Mouse (Mus musculus): ENCODE measurements around the gene B4galt3. TPM values are rescaled to one million over a fixed set of nuclear protein-coding genes. Genes with fewer than 3 reads are reported as not detected.
A peak's percentile ranks its signal among the peaks of the same experiment; 100 is the strongest.

The B4galt3 gene
- polyA plus RNA-seq, 1 experiment from 2014 or later, result 95.6 TPM

DNA sequence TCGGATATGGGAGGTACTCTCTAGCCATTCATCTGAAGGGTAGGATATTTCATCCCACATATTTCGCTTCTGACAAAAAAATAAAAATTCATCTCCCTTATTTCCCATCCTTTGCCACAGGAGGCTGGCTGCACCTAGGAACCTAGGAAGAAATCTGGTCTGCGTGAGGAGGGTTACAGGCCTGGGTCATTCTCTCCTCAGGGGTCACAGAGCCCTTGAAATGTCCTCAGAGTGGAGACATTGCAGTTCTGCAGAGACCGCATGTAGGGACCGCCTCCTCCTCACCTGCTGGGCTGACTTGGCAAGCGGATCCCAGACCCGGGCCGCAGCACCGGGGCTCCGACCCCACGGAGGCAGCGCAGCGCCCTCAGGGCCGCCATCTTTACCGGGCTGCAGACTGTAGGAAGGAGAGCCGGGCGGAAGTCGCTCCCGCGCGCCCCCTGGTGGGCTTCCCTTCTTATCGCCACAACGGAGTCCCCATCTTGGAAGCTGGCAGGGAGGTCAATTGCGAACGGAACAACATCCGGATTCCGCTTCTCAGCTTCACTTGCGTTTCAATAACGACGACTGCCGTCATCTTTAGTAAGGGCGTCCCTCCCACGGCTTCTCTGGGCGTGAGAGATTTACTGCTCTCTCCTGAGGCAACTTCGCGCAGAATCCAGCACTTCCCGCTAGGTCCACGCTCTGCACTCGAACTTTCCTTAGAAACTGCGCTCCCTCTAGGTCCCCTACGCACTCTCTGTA lies 23.2 kb upstream of the B4galt3 start:
- Histone ChIP-seq H3K9me3 (no peaks in the 10 kb centered on the region), H3K27me3 (replicated peaks) (no peaks in the 10 kb centered on the region), H3K4me1 (peaks cover 49% of the 10 kb centered on the region), H3K27ac (peak overlapping the region; percentile 42; the same call in 1 of the 2 replicates), H3K9ac (peak overlapping the region; percentile 75), H3K4me3 (peak overlapping the region; percentile 68), H3K4me2 (replicated peaks) (peak overlapping the region; percentile 79), H3K36me3 (peaks cover 31% of the 10 kb centered on the region)
- under 1% methylated on average over 41 of the region's 41 CpGs for WGBS
- ATAC-seq (ENCODE audit: low FRiP score, low read depth), result peak; percentile 92

DNA sequence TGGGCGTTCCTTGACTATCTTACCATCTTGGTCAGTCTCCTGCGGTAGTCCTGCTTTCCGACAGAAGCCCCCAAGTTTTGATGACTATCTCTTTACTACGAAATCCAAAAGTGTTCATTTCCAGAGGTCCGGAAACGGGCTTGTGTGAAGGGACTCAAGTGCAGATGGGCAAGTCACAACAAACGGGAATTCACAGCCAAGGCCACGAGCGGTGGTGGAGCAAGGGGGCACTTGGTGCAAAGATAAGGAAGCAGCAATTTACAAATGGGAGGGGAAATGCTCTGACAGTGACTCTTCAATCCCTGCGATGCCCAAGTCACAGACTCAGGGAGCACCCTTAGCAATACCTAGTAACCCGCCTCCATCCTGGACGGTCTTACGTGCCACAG lies 22.7 kb upstream of the B4galt3 start:
- WGBS, result 11% methylated on average over 13 of the region's 13 CpGs
- H3K4me1 ChIP-seq, result peaks cover 54% of the 10 kb centered on the region

DNA sequence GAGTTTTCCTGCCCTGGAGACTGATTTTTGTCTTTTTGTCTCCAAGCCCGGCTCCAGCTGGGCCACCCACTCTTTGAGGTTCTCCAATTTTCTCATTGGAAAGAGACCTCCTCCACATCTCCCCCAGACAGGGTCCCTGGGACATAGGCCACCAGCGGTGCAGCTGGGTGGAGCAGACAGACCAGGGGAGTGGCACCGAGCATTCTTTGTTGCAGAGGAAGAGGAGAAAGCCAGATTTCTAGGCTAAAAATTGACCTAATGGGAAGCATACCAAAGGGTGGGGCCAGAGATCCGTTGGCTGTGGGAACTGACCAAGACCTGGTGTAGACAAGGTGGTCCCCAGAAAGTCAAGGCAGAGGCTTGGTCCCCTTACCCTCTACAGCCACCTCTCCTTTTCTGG lies 22.2 kb upstream of the B4galt3 start:
- WGBS, result 24% methylated on average over 4 of the region's 4 CpGs
- Histone ChIP-seq H3K27ac (peak overlapping the region; percentile 42; the same call in 1 of the 2 replicates), H3K9ac (0 out of 2 replicates have a peak overlapping the region, but pooled peaks have one; percentile 1)

More for the DNA sequence above, 22.7 kb upstream of the B4galt3 start:
- no peaks in the 10 kb centered on the region for H3K27me3 ChIP-seq (replicated peaks)
- peak overlapping the region; percentile 18 for H3K4me3 ChIP-seq
- peaks cover 27% of the 10 kb centered on the region for H3K36me3 ChIP-seq
- peak overlapping the region; percentile 42; the same call in 1 of the 2 replicates for H3K27ac ChIP-seq
- no peaks in the 10 kb centered on the region for H3K9me3 ChIP-seq
- peak; percentile 17; the same call in 1 of the 2 replicates for ATAC-seq (ENCODE audit: low FRiP score, low read depth)
- peak overlapping the region; percentile 79 for H3K4me2 ChIP-seq (replicated peaks)
- H3K9ac ChIP-seq, result 0 out of 2 replicates have a peak overlapping the region, but pooled peaks have one; percentile 1

DNA sequence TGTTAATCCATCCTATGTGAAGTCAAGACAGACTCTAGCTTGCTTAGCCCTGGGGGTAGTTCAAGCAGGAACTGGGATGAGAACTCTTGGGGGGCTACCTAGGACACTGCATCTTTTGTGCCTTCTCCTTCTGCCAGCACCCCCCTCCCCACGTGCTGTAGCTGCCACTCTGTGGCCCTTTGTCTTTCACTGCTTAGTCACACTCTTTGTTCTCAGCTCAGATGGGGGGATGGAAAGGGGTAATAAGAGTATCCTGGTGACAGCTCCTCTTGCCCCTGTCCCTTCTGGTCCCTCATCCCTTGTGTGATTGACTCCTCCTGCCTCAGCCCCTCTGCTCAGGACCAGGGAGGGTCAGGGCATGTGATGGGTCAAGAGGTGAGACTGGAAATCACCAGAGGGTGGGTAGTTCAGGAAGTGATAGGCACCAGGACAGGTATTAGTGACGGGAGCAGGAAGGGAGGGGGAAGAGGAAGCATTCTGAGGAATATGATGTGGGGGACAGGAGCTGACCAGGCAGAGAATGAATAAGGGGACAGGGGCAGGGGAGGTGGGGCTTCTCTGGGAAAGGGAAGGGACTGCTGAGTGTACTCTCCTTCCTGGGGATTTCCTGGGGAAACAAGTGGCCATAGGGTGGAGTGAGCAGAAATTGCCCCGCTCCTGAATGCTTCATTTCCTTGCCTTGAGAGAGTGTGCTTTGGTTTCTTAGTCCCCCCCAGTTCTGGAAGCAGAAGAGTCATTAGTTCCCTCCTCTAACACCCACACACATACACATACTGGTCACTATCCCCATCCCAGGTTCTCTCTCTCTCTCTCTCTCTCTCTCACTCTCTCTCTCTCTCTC lies 21.5 kb upstream of the B4galt3 start:
- Histone ChIP-seq H3K9ac (no peak overlapping the region), H3K4me1 (peaks cover 54% of the 10 kb centered on the region), H3K9me3 (no peaks in the 10 kb centered on the region), H3K4me2 (replicated peaks) (peak overlapping the region; percentile 18), H3K27me3 (replicated peaks) (no peaks in the 10 kb centered on the region), H3K27ac (no peak overlapping the region), H3K36me3 (peaks cover 16% of the 10 kb centered on the region), H3K4me3 (no peak overlapping the region)
- WGBS, result 49% methylated on average over 3 of the region's 3 CpGs
- no peak for ATAC-seq (ENCODE audit: low FRiP score, low read depth)

More for the DNA sequence above, 22.2 kb upstream of the B4galt3 start:
- ATAC-seq (ENCODE audit: low FRiP score, low read depth), result no peak
- H3K4me3 ChIP-seq, result no peak overlapping the region; the same call in 1 of the 2 replicates
- no peaks in the 10 kb centered on the region for H3K9me3 ChIP-seq
- H3K36me3 ChIP-seq, result peaks cover 22% of the 10 kb centered on the region
- H3K27me3 ChIP-seq (replicated peaks), result no peaks in the 10 kb centered on the region
- peak overlapping the region; percentile 79 for H3K4me2 ChIP-seq (replicated peaks)
- peaks cover 54% of the 10 kb centered on the region for H3K4me1 ChIP-seq

DNA sequence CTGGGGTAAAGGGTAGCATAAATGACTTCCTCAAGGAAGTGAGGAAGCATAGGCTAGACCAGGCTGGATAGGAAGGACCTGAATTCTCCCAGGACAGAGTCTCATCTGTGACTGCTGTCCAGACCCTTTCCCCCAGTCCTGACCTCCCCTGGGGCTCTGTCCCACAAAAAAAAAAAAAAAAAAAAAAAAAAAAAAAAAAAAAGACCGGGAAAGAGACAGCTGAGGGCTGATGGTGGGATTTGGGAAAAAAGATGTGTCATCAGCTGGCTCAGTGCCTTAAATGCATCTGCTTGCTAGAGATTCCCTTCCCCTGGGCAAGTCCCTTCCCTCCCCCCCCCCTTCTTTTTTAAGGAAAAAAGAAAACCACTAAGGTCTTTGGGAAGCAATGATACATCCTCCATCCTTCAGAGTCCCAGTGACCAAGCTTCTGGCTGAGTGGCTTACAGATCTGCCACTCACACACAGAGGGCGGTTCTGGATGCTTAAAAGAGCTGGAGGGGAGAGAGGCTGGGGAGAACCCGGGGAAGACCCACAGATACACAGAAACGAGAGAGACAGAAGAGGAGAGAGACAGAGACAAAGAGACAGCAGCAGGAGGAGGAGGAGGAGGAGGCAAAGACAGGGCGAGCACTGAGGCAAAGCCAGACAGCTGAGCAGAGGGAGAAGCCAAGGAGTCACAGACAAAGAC lies 20.1 kb upstream of the B4galt3 start, which contains the start of gene Adamts4:
Gene Adamts4 (plus strand): TSS at position 509 of the 688 bp plus-strand sequence.
- H3K9ac ChIP-seq, result peak within 1 kb of the TSS; percentile 9; the same call in 1 of the 2 replicates
- H3K27me3 ChIP-seq (replicated peaks), result no peaks in the 10 kb centered on the region
- H3K4me1 ChIP-seq, result peaks cover 54% of the 10 kb centered on the region
- no peak within 1 kb of the TSS for H3K27ac ChIP-seq
- ATAC-seq (ENCODE audit: low FRiP score, low read depth), result no peak
- H3K9me3 ChIP-seq, result no peaks in the 10 kb centered on the region
- peak within 1 kb of the TSS; percentile 58 for H3K4me2 ChIP-seq (replicated peaks)
- peak within 1 kb of the TSS; percentile 22 for H3K4me3 ChIP-seq
- H3K36me3 ChIP-seq, result peaks cover 7% of the 10 kb centered on the region
- 22% methylated on average over 5 of the region's 5 CpGs for WGBS

DNA sequence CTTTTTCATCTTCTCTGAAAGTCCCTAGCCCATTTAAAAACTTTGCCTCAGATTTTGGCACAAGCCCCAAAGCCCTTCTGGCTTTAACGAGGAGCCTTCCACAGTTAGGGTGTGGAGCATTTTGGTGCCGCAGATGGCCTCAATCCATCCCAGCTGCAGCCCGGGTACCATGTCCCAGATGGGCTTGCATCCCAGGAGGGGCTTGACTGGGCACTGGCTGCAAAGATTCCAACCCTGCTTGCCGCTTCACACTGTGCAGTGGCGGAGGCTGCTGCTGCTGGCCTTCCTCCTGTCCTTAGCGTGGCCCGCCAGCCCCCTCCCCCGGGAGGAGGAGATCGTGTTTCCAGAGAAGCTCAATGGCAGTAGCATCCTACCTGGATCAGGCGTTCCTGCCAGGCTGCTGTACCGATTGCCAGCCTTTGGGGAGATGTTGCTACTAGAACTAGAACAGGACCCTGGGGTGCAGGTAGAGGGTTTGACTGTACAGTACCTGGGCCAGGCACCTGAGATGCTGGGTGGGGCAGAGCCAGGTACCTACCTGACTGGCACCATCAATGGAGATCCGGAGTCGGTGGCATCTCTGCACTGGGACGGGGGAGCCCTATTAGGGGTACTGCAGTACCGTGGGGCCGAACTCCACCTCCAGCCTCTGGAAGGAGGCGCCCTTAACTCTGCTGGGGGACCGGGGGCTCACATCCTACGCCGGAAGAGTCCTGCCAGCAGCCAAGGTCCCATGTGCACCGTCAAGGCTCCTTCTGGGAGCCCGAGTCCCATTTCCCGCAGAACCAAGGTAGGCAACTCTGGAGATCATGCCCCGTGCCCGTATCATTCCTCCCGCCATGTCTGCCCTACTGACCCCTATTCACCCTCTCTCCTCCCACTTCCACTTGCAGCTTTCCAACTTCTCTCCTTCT lies 19.2 kb upstream of the B4galt3 start, which contains the start of gene Ndufs2:
Gene Ndufs2 (minus strand): TSS at position 709 of the 914 bp plus-strand sequence.
- H3K36me3 ChIP-seq, result no peaks in the 10 kb centered on the region
- peak within 1 kb of the TSS; percentile 22 for H3K4me3 ChIP-seq
- H3K9ac ChIP-seq, result peak within 1 kb of the TSS; percentile 9
- peak within 1 kb of the TSS; percentile 58 for H3K4me2 ChIP-seq (replicated peaks)
- ATAC-seq (ENCODE audit: low FRiP score, low read depth), result 0 out of 2 replicates have a peak, but pooled peaks have one; percentile 6
- 10% methylated on average over 26 of the region's 26 CpGs for WGBS
- no peak within 1 kb of the TSS for H3K27ac ChIP-seq
- no peaks in the 10 kb centered on the region for H3K9me3 ChIP-seq
- H3K4me1 ChIP-seq, result peaks cover 49% of the 10 kb centered on the region
- no peaks in the 10 kb centered on the region for H3K27me3 ChIP-seq (replicated peaks)

DNA sequence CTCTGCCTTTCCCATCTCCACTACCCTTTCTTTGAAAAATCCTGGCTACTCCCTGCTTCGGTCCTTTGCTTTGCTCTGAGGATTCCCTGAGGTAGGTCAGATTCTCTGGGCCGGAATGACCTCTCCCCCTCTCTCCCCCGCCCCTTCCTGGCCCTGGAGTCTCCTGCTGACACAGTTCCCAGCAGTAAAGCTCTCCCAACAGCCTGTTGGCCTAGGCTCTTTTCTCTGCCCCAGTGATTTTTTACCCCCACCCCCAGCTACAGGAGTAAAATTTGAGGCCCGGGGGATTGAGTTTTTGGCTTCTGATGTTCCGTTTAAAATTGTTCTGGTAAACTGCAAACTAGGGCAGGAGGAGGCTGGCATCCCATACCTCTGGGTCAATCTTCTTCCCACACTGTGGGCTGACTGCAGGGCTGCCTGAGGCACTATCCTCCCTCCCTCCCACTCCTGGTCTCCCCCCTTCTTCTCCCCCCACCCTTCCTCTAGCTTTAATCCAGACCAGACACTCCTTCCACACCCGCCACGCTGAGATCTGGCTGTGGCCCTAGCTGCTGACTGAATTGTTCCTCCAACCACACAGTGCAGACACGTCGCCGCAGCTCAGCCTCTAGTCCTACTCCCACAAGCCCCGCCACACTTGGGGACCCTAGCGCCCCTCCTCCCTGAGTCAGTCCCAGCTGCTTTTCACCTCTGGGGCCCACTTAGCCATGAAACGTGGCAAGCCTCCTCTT lies 18.4 kb upstream of the B4galt3 start:
- H3K4me1 ChIP-seq, result peaks cover 44% of the 10 kb centered on the region
- no peak for ATAC-seq (ENCODE audit: low FRiP score, low read depth)

DNA sequence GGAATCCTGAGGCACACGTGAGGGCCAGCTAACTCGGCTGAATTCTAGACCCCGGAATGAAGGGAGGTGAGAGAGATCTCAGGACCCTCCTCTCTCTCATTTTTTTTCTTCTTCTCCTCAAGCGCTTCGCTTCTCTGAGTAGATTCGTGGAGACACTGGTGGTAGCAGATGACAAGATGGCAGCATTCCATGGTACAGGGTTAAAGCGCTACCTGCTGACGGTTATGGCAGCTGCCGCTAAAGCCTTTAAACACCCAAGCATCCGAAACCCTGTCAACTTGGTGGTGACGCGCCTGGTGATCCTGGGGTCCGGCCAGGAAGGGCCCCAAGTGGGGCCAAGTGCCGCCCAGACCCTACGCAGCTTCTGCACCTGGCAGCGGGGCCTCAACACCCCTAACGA lies 17.7 kb upstream of the B4galt3 start:
- no peaks in the 10 kb centered on the region for H3K9me3 ChIP-seq
- H3K27ac ChIP-seq, result no peak overlapping the region
- H3K4me3 ChIP-seq, result no peak overlapping the region
- H3K9ac ChIP-seq, result no peak overlapping the region
- 60% methylated on average over 17 of the region's 17 CpGs for WGBS
- H3K4me1 ChIP-seq, result peaks cover 43% of the 10 kb centered on the region
- no peaks in the 10 kb centered on the region for H3K36me3 ChIP-seq
- peak overlapping the region; percentile 58 for H3K4me2 ChIP-seq (replicated peaks)
- H3K27me3 ChIP-seq (replicated peaks), result no peaks in the 10 kb centered on the region
- ATAC-seq (ENCODE audit: low FRiP score, low read depth), result no peak

More for the DNA sequence above, 18.4 kb upstream of the B4galt3 start:
- Histone ChIP-seq H3K27me3 (replicated peaks) (no peaks in the 10 kb centered on the region), H3K4me2 (replicated peaks) (peak overlapping the region; percentile 58), H3K27ac (no peak overlapping the region), H3K4me3 (peak overlapping the region; percentile 22; the same call in 1 of the 2 replicates), H3K9ac (peak overlapping the region; percentile 9; the same call in 1 of the 2 replicates), H3K9me3 (no peaks in the 10 kb centered on the region), H3K36me3 (no peaks in the 10 kb centered on the region)
- WGBS, result 5% methylated on average over 13 of the region's 13 CpGs

DNA sequence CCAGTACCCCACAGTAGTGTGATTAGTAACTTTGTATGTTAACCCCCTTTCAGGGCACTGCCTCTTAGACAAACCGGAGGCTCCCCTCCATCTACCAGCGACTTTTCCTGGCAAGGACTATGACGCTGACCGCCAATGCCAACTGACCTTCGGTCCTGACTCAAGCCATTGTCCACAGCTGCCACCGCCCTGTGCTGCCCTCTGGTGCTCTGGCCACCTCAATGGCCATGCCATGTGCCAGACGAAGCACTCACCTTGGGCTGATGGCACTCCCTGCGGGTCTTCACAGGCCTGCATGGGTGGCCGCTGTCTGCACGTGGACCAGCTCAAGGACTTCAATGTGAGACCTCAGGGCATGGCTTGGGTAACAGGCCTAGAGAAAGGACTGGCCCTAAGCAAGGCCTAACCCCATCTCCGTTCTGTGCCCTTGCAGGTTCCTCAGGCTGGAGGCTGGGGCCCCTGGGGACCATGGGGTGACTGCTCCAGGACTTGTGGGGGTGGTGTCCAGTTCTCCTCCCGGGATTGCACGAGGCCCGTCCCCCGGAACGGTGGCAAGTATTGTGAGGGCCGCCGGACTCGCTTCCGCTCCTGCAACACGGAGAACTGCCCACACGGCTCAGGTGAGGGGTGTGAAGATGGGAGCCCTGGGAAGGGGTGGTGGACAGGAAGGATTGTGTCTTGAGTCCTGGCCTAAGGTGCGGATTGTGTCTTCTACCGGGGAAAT lies 13.9 kb upstream of the B4galt3 start:
- no peaks in the 10 kb centered on the region for H3K9me3 ChIP-seq
- H3K36me3 ChIP-seq, result peaks cover 4% of the 10 kb centered on the region; the same call in 1 of the 2 replicates
- H3K27me3 ChIP-seq (replicated peaks), result no peaks in the 10 kb centered on the region
- no peak overlapping the region for H3K9ac ChIP-seq
- H3K27ac ChIP-seq, result no peak overlapping the region
- 92% methylated on average over 24 of the region's 24 CpGs for WGBS
- ATAC-seq (ENCODE audit: low FRiP score, low read depth), result no peak
- peaks cover 11% of the 10 kb centered on the region for H3K4me1 ChIP-seq
- no peak overlapping the region for H3K4me3 ChIP-seq
- H3K4me2 ChIP-seq (replicated peaks), result no peak overlapping the region

Data from neural tube, embryonic 12.5 days (tissue).